Mouse (Mus musculus): ENCODE measurements around the gene Myh3. TPM values are rescaled to one million over a fixed set of nuclear protein-coding genes. Genes with fewer than 3 reads are reported as not detected.
A peak's percentile ranks its signal among the peaks of the same experiment; 100 is the strongest.
"Not testable (repeated sequence)": the region's sequence is repeated elsewhere in the genome, so short reads cannot be mapped to it uniquely, and the experiment has no call there.

The Myh3 gene
- polyA plus RNA-seq, 1 experiment from 2014 or later = 0.22 TPM

- no peak for DNase-seq (ENCODE audit: low spot score)
Observed at GRCm38 (mm10) chr11:67076781-67077180, 1.3 kb upstream of the Myh3 start.

DNA sequence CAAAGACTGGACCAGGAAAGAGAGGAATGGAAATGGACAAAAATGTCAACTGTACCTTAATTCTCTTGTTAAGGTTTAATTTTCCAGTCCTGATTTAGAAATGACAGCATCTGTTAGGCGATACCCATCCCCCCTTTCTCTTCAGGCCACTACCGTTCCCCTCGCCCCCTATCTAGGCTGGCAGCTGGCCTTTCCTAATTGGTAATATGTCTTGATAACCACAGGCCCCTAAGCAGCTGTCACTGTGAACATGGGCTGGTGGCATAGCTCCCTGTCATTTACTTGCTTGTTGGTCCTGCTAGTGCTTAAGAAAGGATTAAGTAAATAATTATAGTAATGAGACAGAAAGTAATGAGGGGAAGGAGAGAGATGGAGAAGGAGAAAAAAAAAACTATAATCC lies 665 bp upstream of the Myh3 start:
- no peak for DNase-seq (ENCODE audit: low spot score)

DNA sequence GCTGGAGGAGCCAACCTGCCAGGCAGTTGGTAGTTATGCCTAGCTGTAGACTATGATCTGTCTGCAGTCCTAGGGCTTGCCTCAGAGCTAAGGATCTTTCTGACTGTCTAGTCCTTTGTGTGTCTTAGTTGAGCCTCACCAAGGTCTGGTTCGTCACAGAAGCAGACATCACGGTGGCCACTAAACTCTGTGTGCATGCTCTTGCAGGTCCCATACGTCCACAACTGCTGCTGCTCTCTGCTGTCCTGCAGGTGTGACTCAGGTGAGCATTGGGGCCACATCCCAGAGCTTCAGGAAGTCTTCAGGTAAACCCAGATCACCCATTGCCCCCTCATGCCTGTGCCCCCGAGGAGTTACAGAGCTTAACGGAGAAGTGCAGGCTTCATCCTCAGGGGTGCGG lies 788 bp downstream of the Myh3 start:
- no peak for DNase-seq (ENCODE audit: low spot score)

DNA sequence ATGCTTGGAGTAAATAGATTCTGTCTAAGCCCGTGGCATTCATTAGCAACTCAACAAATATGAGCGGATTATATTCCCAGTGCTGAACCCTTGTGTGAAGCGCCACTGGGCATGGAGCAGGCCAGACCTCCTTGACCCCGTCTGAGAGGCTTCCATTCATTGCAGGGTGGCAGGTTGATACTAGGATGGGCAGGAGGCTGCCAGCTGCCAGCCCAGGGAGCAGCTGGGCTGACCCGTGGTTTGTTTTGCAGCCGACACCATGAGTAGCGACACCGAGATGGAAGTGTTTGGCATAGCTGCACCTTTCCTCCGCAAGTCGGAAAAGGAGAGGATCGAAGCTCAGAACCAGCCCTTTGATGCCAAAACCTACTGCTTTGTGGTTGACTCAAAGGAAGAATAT lies 1.6 kb downstream of the Myh3 start:
- DNase-seq (ENCODE audit: low spot score) = no peak

DNA sequence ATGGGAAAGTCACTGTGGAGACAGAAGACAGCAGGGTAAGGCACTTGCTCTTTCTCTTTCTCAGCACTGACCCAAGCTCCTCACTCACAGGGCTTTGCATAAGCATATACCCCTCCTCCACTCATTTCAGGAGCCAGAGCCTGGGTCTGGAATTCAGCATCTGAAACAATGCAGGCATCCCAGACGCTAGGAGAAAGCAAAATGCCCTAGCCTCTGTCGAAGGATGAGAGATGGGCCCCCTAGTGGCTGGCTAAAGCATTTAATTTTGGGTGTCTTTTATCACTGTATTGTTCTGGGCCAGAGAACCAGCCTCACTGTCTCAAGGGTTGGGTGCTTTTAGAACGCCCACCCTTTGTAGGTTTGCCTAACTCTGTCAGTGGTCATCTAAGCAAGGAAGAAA lies 2.1 kb downstream of the Myh3 start:
- peak; percentile 37 for DNase-seq (ENCODE audit: low spot score)

DNA sequence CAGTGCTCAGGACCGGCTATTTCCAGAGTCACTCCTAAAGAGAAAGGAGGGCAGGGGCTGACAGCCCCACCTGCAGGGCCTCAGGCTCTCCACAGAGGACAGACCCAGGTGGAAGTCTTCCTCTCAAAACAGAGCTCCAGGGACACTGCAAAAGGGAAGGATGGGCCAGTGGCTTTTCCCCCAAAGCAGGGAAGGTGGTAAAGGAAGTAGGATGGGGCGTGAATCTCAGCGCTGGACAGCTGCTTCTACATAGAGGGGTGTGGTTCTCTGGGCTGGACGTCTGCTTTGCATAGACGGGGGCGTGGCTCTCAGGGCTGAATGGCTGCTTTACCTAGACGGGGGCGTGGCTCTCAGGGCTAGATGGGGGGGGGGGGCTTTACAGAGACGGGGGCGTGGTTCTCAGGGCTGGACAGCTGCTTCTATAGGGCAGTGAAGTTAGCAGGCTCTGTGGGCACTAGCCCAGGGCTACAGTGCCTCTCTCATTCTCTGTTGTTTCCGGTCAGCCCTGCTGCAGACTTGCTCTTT lies 3.1 kb downstream of the Myh3 start:
- DNase-seq (ENCODE audit: low spot score) = no peak

DNA sequence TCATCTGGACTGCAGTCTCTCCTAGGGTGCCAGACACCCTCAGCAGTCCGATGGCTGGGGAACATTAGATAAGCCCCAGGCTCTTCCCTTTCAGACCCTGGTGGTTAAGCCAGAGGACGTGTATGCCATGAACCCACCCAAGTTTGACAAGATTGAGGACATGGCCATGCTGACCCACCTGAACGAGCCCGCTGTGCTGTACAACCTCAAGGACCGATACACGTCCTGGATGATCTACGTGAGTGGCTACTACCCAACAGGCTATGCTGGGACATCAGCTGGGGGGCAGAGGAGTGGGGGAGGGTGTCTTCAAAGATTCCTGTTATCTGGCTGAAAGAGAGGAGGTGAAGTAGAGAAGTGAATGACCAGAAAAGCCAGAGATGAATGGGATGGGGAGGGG lies 4.1 kb downstream of the Myh3 start:
- no peak for DNase-seq (ENCODE audit: low spot score)

DNA sequence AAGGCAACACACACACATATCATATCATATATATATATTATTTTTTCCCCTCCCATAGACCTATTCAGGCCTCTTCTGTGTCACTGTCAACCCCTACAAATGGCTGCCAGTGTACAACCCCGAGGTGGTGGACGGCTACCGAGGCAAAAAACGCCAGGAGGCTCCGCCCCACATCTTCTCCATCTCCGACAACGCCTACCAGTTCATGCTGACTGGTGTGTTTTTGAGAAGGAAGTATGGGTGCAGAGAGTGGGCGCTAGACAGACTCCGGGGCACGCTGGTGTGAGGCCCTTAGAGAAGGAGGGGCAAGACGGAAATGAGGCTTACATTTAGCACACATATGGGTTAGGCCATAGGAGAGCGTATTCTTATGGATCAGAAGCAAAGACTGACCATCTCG lies 4.7 kb downstream of the Myh3 start:
- no peak for DNase-seq (ENCODE audit: low spot score)

- DNase-seq (ENCODE audit: low spot score) = no peak
Observed at GRCm38 (mm10) chr11:67083239-67083638, 5.1 kb downstream of the Myh3 start.

DNA sequence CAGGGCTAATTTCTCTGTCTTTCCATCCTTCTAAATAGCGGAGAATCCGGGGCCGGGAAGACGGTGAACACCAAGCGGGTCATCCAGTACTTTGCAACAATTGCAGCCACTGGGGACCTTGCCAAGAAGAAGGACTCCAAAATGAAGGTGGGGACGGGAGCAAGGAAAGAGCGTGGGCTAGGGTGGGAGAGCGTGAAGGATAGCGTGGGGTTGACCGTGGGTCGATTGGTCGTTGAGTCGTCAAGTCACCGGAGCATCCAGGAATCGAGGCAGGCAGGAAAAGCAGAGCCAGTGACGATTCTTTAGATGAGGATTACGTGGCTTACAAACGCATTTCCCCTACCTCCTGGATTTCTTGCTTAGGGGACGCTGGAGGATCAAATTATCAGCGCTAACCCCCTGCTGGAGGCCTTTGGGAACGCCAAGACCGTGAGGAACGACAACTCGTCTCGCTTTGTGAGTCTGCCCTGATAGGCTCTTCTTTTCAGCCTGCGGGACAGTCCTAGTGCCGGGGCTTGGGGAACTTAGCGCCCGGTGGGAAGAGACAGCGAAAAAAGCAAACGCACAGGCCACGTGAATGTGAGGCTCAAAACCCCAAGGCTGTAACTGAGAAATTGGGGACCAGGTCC lies 5.7 kb downstream of the Myh3 start:
- no peak for DNase-seq (ENCODE audit: low spot score)

GRCm38 (mm10) chr11:67085489-67085888 lies 7.4 kb downstream of the Myh3 start:
- peak; percentile 72 for DNase-seq (ENCODE audit: low spot score)

DNA sequence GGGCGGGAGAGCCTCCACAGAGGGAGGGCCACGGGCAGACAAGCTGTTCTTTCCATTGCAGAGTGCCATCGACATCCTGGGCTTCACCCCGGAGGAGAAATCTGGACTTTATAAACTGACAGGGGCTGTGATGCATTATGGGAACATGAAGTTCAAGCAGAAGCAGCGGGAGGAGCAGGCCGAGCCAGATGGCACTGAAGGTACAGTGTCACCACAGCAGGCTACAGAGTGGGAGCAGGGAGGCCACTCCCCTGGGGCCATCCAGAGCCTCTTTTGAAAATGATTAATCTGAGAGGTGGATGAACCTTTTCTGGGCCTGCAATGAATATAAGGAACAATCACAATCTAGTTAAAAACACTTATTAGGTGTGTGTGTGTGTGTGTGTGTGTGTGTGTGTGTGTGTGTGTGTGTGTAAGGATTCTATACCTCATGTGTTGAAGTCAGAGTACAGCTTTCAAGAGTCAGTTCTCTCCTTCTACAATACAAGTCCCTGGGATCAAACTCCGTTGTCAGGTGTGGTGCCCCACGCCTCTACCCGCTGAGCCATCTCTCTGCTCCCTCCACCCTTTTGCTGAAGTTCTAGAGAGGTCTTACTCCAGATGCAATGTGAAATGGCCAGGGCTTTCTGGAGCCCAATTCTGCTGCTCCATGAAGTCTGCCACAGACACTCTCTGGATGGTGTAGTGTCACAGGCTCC lies 8.5 kb downstream of the Myh3 start:
- no peak for DNase-seq (ENCODE audit: low spot score)

- no peak for DNase-seq (ENCODE audit: low spot score)
Observed at GRCm38 (mm10) chr11:67087225-67087624, 9.1 kb downstream of the Myh3 start.

GRCm38 (mm10) chr11:67092354-67092753 lies 14.3 kb downstream of the Myh3 start:
- not testable (repeated sequence) for DNase-seq (ENCODE audit: low spot score)

DNA sequence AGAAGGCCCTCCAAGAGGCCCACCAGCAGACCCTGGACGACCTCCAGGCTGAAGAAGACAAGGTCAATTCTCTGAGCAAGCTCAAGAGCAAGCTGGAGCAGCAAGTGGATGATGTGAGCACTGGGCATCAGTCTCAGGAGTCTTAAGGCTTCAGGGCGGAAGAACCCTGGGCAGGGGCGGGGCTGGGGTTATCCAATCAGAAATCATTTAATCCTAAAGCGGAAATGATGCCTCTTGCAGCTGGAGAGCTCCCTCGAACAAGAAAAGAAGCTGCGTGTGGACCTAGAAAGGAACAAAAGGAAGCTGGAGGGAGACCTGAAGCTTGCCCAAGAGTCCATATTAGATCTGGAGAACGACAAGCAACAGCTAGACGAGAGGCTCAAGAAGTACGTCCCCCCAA lies 15.1 kb downstream of the Myh3 start:
- DNase-seq (ENCODE audit: low spot score) = no peak

GRCm38 (mm10) chr11:67093652-67094051 lies 15.6 kb downstream of the Myh3 start:
- DNase-seq (ENCODE audit: low spot score) = no peak

DNA sequence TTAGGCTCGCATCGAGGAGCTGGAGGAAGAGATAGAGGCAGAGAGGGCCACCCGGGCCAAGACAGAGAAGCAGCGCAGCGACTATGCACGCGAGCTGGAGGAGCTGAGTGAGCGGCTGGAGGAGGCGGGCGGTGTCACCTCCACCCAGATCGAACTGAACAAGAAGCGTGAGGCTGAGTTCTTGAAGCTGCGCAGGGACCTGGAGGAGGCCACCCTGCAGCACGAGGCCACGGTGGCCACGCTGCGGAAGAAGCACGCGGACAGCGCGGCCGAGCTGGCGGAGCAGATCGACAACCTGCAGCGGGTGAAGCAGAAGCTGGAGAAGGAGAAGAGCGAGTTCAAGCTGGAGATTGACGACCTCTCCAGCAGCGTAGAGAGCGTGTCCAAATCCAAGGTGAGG lies 16.4 kb downstream of the Myh3 start:
- no peak for DNase-seq (ENCODE audit: low spot score)

DNA sequence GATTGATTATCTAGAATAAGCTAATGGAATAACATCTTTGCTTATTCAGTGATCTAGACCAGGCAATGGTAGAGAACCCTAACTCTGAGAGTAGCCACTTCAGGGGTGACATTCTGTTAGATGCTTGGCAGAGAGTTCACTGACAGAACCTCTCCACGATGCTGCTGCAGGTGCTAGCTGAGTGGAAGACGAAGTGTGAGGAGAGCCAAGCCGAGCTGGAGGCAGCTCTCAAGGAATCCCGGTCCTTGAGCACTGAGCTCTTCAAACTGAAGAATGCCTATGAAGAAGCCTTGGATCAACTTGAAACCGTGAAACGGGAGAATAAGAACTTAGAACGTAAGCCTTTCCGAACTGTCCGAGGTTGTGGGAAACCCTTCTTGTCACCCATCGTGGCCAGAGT lies 19.6 kb downstream of the Myh3 start:
- no peak for DNase-seq (ENCODE audit: low spot score)

DNA sequence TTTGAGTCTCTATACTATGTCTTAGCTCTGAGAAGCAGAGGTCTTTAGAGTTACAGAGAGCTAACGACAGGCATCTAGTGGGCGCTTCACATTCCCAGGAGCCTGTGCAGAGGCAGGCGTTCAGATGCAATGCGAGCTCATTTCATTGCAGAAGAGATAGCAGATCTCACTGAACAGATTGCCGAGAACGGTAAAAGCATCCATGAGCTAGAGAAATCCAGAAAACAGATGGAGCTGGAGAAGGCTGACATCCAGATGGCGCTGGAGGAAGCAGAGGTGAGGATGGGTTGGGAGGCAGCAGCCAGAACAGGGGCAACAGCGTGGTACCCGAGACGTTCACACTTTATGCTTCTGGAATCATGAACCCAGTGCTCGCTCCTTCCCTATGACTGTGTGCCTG lies 20.3 kb downstream of the Myh3 start:
- no peak for DNase-seq (ENCODE audit: low spot score)

GRCm38 (mm10) chr11:67099241-67099640 lies 21.1 kb downstream of the Myh3 start:
- no peak for DNase-seq (ENCODE audit: low spot score)

DNA sequence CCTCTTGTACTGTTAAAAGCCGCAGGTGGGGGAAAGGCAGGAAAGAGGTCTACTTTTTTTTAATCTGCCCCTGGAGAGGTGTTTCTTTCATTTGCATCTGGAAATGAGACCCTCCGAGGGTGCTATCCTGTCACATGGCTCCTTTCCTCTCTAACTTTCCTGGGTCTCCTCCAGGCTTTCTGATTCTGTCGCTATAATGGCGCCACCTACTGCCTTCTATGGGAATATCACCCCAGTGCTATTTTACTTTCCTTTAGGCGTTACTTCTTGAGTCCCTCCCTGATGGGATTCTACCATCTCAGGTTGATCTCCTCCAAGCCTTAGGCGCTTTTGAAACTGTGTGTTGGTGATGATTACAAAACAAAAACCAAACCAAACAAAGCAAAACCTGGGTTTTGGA lies 22.1 kb downstream of the Myh3 start:
- DNase-seq (ENCODE audit: low spot score) = peak; percentile 14

DNA sequence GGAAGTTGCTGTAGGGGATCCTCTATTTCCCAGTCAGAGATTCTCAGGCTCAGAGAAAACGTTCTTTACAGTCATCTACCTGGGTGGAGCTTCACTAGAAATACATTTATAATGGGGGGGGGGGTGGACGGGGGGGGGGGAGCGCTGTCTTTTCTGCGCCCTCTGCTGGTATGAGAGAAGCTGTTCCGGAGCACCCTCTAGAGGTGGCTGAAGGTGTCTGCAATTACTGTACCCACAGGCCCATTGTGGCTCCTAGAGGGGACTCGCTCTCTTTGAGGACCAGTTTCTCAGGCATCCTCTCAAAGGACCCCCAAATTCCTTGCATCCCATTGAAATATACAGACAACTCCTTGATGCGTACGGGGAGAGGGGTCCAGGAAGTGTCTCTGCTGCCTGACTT lies 23.6 kb downstream of the Myh3 start:
- DNase-seq (ENCODE audit: low spot score) = peak; percentile 29

- DNase-seq (ENCODE audit: low spot score) = no peak
Observed at GRCm38 (mm10) chr11:67103256-67103655, 25.2 kb downstream of the Myh3 start.

All from thymus, postnatal 0 days (tissue).